Mouse (Mus musculus) ES-Bruce4 (cell line): ENCODE measurements around the gene Rps6kl1.

Source experiments
- CTCF ChIP-seq: IDR thresholded peaks from one replicate; pipeline ENCODE4 v1.8.1; 2011; ENCODE audit warnings: low read depth, low read length
- POLR2A ChIP-seq: IDR thresholded peaks from one replicate; pipeline ENCODE4 v1.8.1; 2011; ENCODE audit warnings: low read length; ENCODE audit not compliant: insufficient read depth

GRCm38 (mm10) chr12:85193923-85194622 lies 43.0 kb upstream of the Rps6kl1 start:
- TF ChIP-seq CTCF: no peak
- TF ChIP-seq POLR2A: no peak
